Comparison of ENCODE assay signal across 14 mouse cellular contexts in genomic region chr11:78502909-78503650, GRCm38 (mm10). TPM values are rescaled to one million over a fixed set of nuclear protein-coding genes. Genes with fewer than 3 reads are reported as not detected.
A peak's percentile ranks its signal among the peaks of the same experiment; 100 is the strongest.
DNase-seq lines count a peak whose midpoint lies in the region; TF ChIP-seq lines count a peak whose summit lies in the region.
"Had no signal": no experiment of that assay in that cellular context is flagged by ENCODE, and none has a peak within 500 bp of the region (broad histone marks: within the 10 kb centered on the region; RNA-seq: fewer than 3 reads in every experiment).

Gene Sebox (plus strand): TSS chr11:78503447.

- no peak within 1 kb of the TSS for H3K4me3 ChIP-seq in layer of hippocampus, adult 2 months
- H3K4me3 ChIP-seq: limb, embryonic 13.5 days had no signal

- TF ChIP-seq CTCF in layer of hippocampus, adult 2 months (conservative IDR thresholded peaks at IDR 0.05), result no peak

- DNase-seq in layer of hippocampus, adult 11-12 months (ENCODE audit: low spot score), result peak; percentile 56
- no peak for DNase-seq in layer of hippocampus, adult 9-10 months (ENCODE audit: low spot score)
- peak; percentile 20 for DNase-seq in MN1 (ENCODE audit: low spot score)
- DNase-seq in cerebellum, adult 18-20 months, result peak; percentile 87 to 93
- DNase-seq in layer of hippocampus, adult 2 months (ENCODE audit: low spot score in 2 of 2), result peak; percentile 66 to 69
- DNase-seq in urinary bladder, postnatal 14 days (ENCODE audit: low spot score), result no peak
- no peak for DNase-seq in urinary bladder, postnatal 36 days (ENCODE audit: low spot score in 2 of 2)
- DNase-seq: heart, postnatal 14 days; kidney, adult 18-20 months; lung, embryonic 14.5 days; thymus, adult 18-20 months had no signal

- peak within 1 kb of the TSS; percentile 77 for H3K27ac ChIP-seq in layer of hippocampus, adult 2 months
- H3K27ac ChIP-seq: limb, embryonic 13.5 days had no signal

RNA-seq across cellular contexts. Expression of gene Sebox, which starts in this region (rescaled TPM):
- total RNA-seq in layer of hippocampus, adult 2 months (2021), result 1 to 10 TPM; 4.5 to 4.7 TPM
- total RNA-seq: heart, adult 8-10 months; heart, postnatal 14 days; megakaryocyte progenitor cell, adult 5-6 weeks had no signal

Comparison
In these comparisons a context has a peak if more than half of its experiments do, and no peak if none do; other contexts are left out.
1. DNase-seq: peak in layer of hippocampus, adult 11-12 months (single experiment), MN1 (single experiment), cerebellum, adult 18-20 months (2 of 2) and layer of hippocampus, adult 2 months (2 of 2); none in layer of hippocampus, adult 9-10 months (single experiment), urinary bladder, postnatal 14 days (single experiment) and urinary bladder, postnatal 36 days (0 of 2).